Mouse (Mus musculus): ENCODE data around the gene Mrvi1. TPM values are rescaled to one million over a fixed set of nuclear protein-coding genes. Genes with fewer than 3 reads are reported as not detected.

Mrvi1 gene
- polyA plus RNA-seq, 1 experiment from 2014 or later, result 0.58 TPM

- Histone ChIP-seq H3K36me3 (ENCODE audit: control insufficient read depth, insufficient read depth, low read length) (no peaks in the 10 kb centered on the region), H3K4me3 (ENCODE audit: low read depth, low read length) (peak within 1 kb of the TSS; percentile 75), H3K27me3 (replicated peaks; ENCODE audit: control insufficient read depth, insufficient read depth, low read length) (no peaks in the 10 kb centered on the region), H3K9ac (ENCODE audit: low read length) (peak within 1 kb of the TSS; percentile 89), H3K27ac (ENCODE audit: low read depth, low read length) (peak within 1 kb of the TSS; percentile 83), H3K9me3 (replicated peaks; ENCODE audit: control insufficient read depth, low read length) (no peaks in the 10 kb centered on the region), H3K4me1 (ENCODE audit: control insufficient read depth, insufficient read depth, low read length) (0 out of 2 replicates have a peak, but pooled peaks cover 4% of the 10 kb centered on the region), H3K4me2 (ENCODE audit: low read length) (peak within 1 kb of the TSS; percentile 76)
- DNase-seq (ENCODE audit: low spot score), result peak; percentile 96
- WGBS, result under 1% methylated on average over 42 of the region's 42 CpGs
- peak; percentile 94 for ATAC-seq
These were observed 138.1 kb downstream of the Mrvi1 start, which contains the start of gene Rnf141 for GRCm38 (mm10) chr7:110843916-110844874. Rnf141 (minus strand) TSS chr7:110844457.

- Histone ChIP-seq H3K4me3 (ENCODE audit: low read depth, low read length) (no peak overlapping the region), H3K36me3 (ENCODE audit: control insufficient read depth, insufficient read depth, low read length) (no peaks in the 10 kb centered on the region), H3K27me3 (replicated peaks; ENCODE audit: control insufficient read depth, insufficient read depth, low read length) (no peaks in the 10 kb centered on the region), H3K4me2 (ENCODE audit: low read length) (no peak overlapping the region), H3K4me1 (ENCODE audit: control insufficient read depth, insufficient read depth, low read length) (0 out of 2 replicates have a peak, but pooled peaks cover 4% of the 10 kb centered on the region), H3K9me3 (replicated peaks; ENCODE audit: control insufficient read depth, low read length) (no peaks in the 10 kb centered on the region), H3K27ac (ENCODE audit: low read depth, low read length) (no peak overlapping the region), H3K9ac (ENCODE audit: low read length) (no peak overlapping the region)
- ATAC-seq, result no peak
- WGBS, result 90% methylated on average over 4 of the region's 4 CpGs
- no peak for DNase-seq (ENCODE audit: low spot score)
These were observed 141.9 kb downstream of the Mrvi1 start for GRCm38 (mm10) chr7:110840332-110840731.

- Histone ChIP-seq H3K4me2 (ENCODE audit: low read length) (no peak overlapping the region), H3K4me1 (ENCODE audit: control insufficient read depth, insufficient read depth, low read length) (no peaks in the 10 kb centered on the region), H3K9me3 (replicated peaks; ENCODE audit: control insufficient read depth, low read length) (no peaks in the 10 kb centered on the region), H3K4me3 (ENCODE audit: low read depth, low read length) (no peak overlapping the region), H3K27ac (ENCODE audit: low read depth, low read length) (no peak overlapping the region), H3K9ac (ENCODE audit: low read length) (no peak overlapping the region), H3K27me3 (replicated peaks; ENCODE audit: control insufficient read depth, insufficient read depth, low read length) (no peaks in the 10 kb centered on the region), H3K36me3 (ENCODE audit: control insufficient read depth, insufficient read depth, low read length) (peaks cover 15% of the 10 kb centered on the region; the same call in 1 of the 2 replicates)
- DNase-seq (ENCODE audit: low spot score) (no peak), ATAC-seq (no peak)
- WGBS, result 73% methylated on average over 3 of the region's 3 CpGs
These were observed 147.7 kb downstream of the Mrvi1 start for GRCm38 (mm10) chr7:110834522-110834921.

- Histone ChIP-seq H3K27me3 (replicated peaks; ENCODE audit: control insufficient read depth, insufficient read depth, low read length) (no peaks in the 10 kb centered on the region), H3K9ac (ENCODE audit: low read length) (no peak overlapping the region), H3K4me2 (ENCODE audit: low read length) (no peak overlapping the region), H3K9me3 (replicated peaks; ENCODE audit: control insufficient read depth, low read length) (no peaks in the 10 kb centered on the region), H3K36me3 (ENCODE audit: control insufficient read depth, insufficient read depth, low read length) (peaks cover 20% of the 10 kb centered on the region; the same call in 1 of the 2 replicates), H3K4me1 (ENCODE audit: control insufficient read depth, insufficient read depth, low read length) (no peaks in the 10 kb centered on the region), H3K4me3 (ENCODE audit: low read depth, low read length) (no peak overlapping the region), H3K27ac (ENCODE audit: low read depth, low read length) (no peak overlapping the region)
- DNase-seq (ENCODE audit: low spot score) (no peak), ATAC-seq (no peak)
- 93% methylated on average over 1 of the region's 1 CpGs for WGBS
These were observed 148.2 kb downstream of the Mrvi1 start for GRCm38 (mm10) chr7:110834018-110834417.

- H3K9me3 ChIP-seq (replicated peaks; ENCODE audit: control insufficient read depth, low read length), result no peaks in the 10 kb centered on the region
- no peak overlapping the region for H3K4me2 ChIP-seq (ENCODE audit: low read length)
- no peak overlapping the region for H3K27ac ChIP-seq (ENCODE audit: low read depth, low read length)
- peaks cover 27% of the 10 kb centered on the region; the same call in 1 of the 2 replicates for H3K36me3 ChIP-seq (ENCODE audit: control insufficient read depth, insufficient read depth, low read length)
- DNase-seq (ENCODE audit: low spot score) (no peak), ATAC-seq (no peak)
- 96% methylated on average over 1 of the region's 1 CpGs for WGBS
- no peaks in the 10 kb centered on the region for H3K4me1 ChIP-seq (ENCODE audit: control insufficient read depth, insufficient read depth, low read length)
- H3K27me3 ChIP-seq (replicated peaks; ENCODE audit: control insufficient read depth, insufficient read depth, low read length), result no peaks in the 10 kb centered on the region
- no peak overlapping the region for H3K4me3 ChIP-seq (ENCODE audit: low read depth, low read length)
- no peak overlapping the region for H3K9ac ChIP-seq (ENCODE audit: low read length)
These were observed 149.2 kb downstream of the Mrvi1 start for GRCm38 (mm10) chr7:110833024-110833423.

- DNase-seq (ENCODE audit: low spot score) (no peak), ATAC-seq (no peak)
- Histone ChIP-seq H3K36me3 (ENCODE audit: control insufficient read depth, insufficient read depth, low read length) (peaks cover 35% of the 10 kb centered on the region), H3K27ac (ENCODE audit: low read depth, low read length) (no peak overlapping the region), H3K27me3 (replicated peaks; ENCODE audit: control insufficient read depth, insufficient read depth, low read length) (no peaks in the 10 kb centered on the region), H3K4me1 (ENCODE audit: control insufficient read depth, insufficient read depth, low read length) (no peaks in the 10 kb centered on the region), H3K9ac (ENCODE audit: low read length) (no peak overlapping the region), H3K9me3 (replicated peaks; ENCODE audit: control insufficient read depth, low read length) (no peaks in the 10 kb centered on the region), H3K4me3 (ENCODE audit: low read depth, low read length) (no peak overlapping the region), H3K4me2 (ENCODE audit: low read length) (no peak overlapping the region)
- WGBS, result 93% methylated on average over 8 of the region's 8 CpGs
These were observed 158.0 kb downstream of the Mrvi1 start for GRCm38 (mm10) chr7:110823995-110824953.

- DNase-seq (ENCODE audit: low spot score) (no peak), ATAC-seq (no peak)
- Histone ChIP-seq H3K36me3 (ENCODE audit: control insufficient read depth, insufficient read depth, low read length) (peaks cover 28% of the 10 kb centered on the region), H3K9me3 (replicated peaks; ENCODE audit: control insufficient read depth, low read length) (no peaks in the 10 kb centered on the region), H3K4me1 (ENCODE audit: control insufficient read depth, insufficient read depth, low read length) (no peaks in the 10 kb centered on the region), H3K4me2 (ENCODE audit: low read length) (no peak overlapping the region), H3K4me3 (ENCODE audit: low read depth, low read length) (no peak overlapping the region), H3K9ac (ENCODE audit: low read length) (no peak overlapping the region), H3K27me3 (replicated peaks; ENCODE audit: control insufficient read depth, insufficient read depth, low read length) (no peaks in the 10 kb centered on the region), H3K27ac (ENCODE audit: low read depth, low read length) (no peak overlapping the region)
- 86% methylated on average over 4 of the region's 4 CpGs for WGBS
These were observed 158.7 kb downstream of the Mrvi1 start for GRCm38 (mm10) chr7:110823593-110823992.

- Histone ChIP-seq H3K36me3 (ENCODE audit: control insufficient read depth, insufficient read depth, low read length) (peaks cover 25% of the 10 kb centered on the region), H3K27me3 (replicated peaks; ENCODE audit: control insufficient read depth, insufficient read depth, low read length) (no peaks in the 10 kb centered on the region), H3K4me2 (ENCODE audit: low read length) (no peak overlapping the region), H3K9ac (ENCODE audit: low read length) (no peak overlapping the region), H3K27ac (ENCODE audit: low read depth, low read length) (no peak overlapping the region), H3K4me3 (ENCODE audit: low read depth, low read length) (no peak overlapping the region), H3K4me1 (ENCODE audit: control insufficient read depth, insufficient read depth, low read length) (no peaks in the 10 kb centered on the region), H3K9me3 (replicated peaks; ENCODE audit: control insufficient read depth, low read length) (no peaks in the 10 kb centered on the region)
- 90% methylated on average over 8 of the region's 8 CpGs for WGBS
- DNase-seq (ENCODE audit: low spot score) (no peak), ATAC-seq (no peak)
These were observed 159.2 kb downstream of the Mrvi1 start for GRCm38 (mm10) chr7:110823076-110823475.
